Mouse (Mus musculus) midbrain, embryonic 11.5 days (tissue): ENCODE results near the gene Rpl34. TPM values are rescaled to one million over a fixed set of nuclear protein-coding genes. Genes with fewer than 3 reads are reported as not detected.

Source experiments
- ATAC-seq: fragments of 200-750 bp; cut with Nextera tagmentation; 2 replicates; pipeline ENCODE4 v1.8.0; 2017; ENCODE audit warnings: moderate TSS enrichment, moderate library complexity; ENCODE audit not compliant: low FRiP score
- DNase-seq: peaks from one replicate; pipeline ENCODE4 v3.0.0; 2015; ENCODE audit warnings: low spot score; ENCODE audit errors: missing footprints
- H3K27ac ChIP-seq: fragments of 300-500 bp; sonication (generic); 2 replicates; pipeline ENCODE4 v1.5.1; 2014; ENCODE audit warnings: low read depth, low read length
- H3K27me3 ChIP-seq: fragments of 300-500 bp; sonication (generic); 2 replicates; pipeline ENCODE4 v1.6.1; 2014; ENCODE audit warnings: mild to moderate bottlenecking, low read length, moderate library complexity, mixed read lengths; ENCODE audit not compliant: control insufficient read depth, insufficient read depth
- H3K36me3 ChIP-seq: fragments of 300-500 bp; sonication (generic); 2 replicates; pipeline ENCODE4 v1.6.1; 2014; ENCODE audit warnings: mild to moderate bottlenecking, low read length, moderate library complexity, mixed read lengths; ENCODE audit not compliant: control insufficient read depth, insufficient read depth
- H3K4me1 ChIP-seq: fragments of 300-500 bp; sonication (generic); 2 replicates; pipeline ENCODE4 v1.6.1; 2014; ENCODE audit warnings: low read length; ENCODE audit not compliant: control insufficient read depth, insufficient read depth
- H3K4me2 ChIP-seq: fragments of 300-500 bp; sonication (generic); 2 replicates; pipeline ENCODE4 v1.6.1; 2014; ENCODE audit warnings: mild to moderate bottlenecking, moderate library complexity
- H3K4me3 ChIP-seq: fragments of 300-500 bp; sonication (generic); 2 replicates; pipeline ENCODE4 v1.5.1; 2014; ENCODE audit warnings: low read depth, low read length
- H3K9ac ChIP-seq: fragments of 300-500 bp; sonication (generic); 2 replicates; pipeline ENCODE4 v1.6.1; 2014; ENCODE audit warnings: low read length
- H3K9me3 ChIP-seq: fragments of 300-500 bp; sonication (generic); 2 replicates; pipeline ENCODE4 v1.6.1; 2016; ENCODE audit warnings: low read length; ENCODE audit not compliant: control insufficient read depth
- WGBS: fragments of 180-500 bp; shearing (Covaris S2); extraction: QIAGEN DNeasy Blood & Tissue Kit; methylation state at CpG from one replicate; pipeline ENCODE4 v1.1.7; 2014; 5-methylcytosine and 5-hydroxymethylcytosine counted together
- polyA plus RNA-seq: library from polyadenylated mRNA; unstranded; fragments of >200 nt; fragmentation: Nextera tagmentation; extraction: Ambion mirVana; gene quantifications from 2 replicates; pipeline ENCODE4 v1.2.1, GENCODE M21; 2014

Gene Rpl34
- polyA plus RNA-seq, 1 experiment from 2014 or later = 740 TPM

GRCm38 (mm10) chr3:130718871-130719270, 11.3 kb downstream of the Rpl34 start:
- Histone ChIP-seq H3K27me3 (no peaks in the 10 kb centered on the region), H3K4me2 (no peak overlapping the region), H3K4me3 (no peak overlapping the region), H3K9ac (no peak overlapping the region), H3K4me1 (no peaks in the 10 kb centered on the region), H3K27ac (no peak overlapping the region), H3K36me3 (no peaks in the 10 kb centered on the region), H3K9me3 (no peaks in the 10 kb centered on the region)
- peak; percentile 33 for DNase-seq
- ATAC-seq = no peak
- WGBS = 87% methylated on average over 4 of the region's 4 CpGs

- H3K4me2 ChIP-seq = no peak overlapping the region
- H3K9ac ChIP-seq = no peak overlapping the region
- no peak overlapping the region for H3K27ac ChIP-seq
- H3K4me3 ChIP-seq = no peak overlapping the region
- DNase-seq = peak; percentile 54
- no peaks in the 10 kb centered on the region for H3K27me3 ChIP-seq
- ATAC-seq = no peak
- WGBS = 89% methylated on average over 7 of the region's 7 CpGs
- no peaks in the 10 kb centered on the region for H3K4me1 ChIP-seq
- no peaks in the 10 kb centered on the region for H3K9me3 ChIP-seq
- H3K36me3 ChIP-seq = no peaks in the 10 kb centered on the region
Observed at GRCm38 (mm10) chr3:130716555-130716954, 13.6 kb downstream of the Rpl34 start.

DNA sequence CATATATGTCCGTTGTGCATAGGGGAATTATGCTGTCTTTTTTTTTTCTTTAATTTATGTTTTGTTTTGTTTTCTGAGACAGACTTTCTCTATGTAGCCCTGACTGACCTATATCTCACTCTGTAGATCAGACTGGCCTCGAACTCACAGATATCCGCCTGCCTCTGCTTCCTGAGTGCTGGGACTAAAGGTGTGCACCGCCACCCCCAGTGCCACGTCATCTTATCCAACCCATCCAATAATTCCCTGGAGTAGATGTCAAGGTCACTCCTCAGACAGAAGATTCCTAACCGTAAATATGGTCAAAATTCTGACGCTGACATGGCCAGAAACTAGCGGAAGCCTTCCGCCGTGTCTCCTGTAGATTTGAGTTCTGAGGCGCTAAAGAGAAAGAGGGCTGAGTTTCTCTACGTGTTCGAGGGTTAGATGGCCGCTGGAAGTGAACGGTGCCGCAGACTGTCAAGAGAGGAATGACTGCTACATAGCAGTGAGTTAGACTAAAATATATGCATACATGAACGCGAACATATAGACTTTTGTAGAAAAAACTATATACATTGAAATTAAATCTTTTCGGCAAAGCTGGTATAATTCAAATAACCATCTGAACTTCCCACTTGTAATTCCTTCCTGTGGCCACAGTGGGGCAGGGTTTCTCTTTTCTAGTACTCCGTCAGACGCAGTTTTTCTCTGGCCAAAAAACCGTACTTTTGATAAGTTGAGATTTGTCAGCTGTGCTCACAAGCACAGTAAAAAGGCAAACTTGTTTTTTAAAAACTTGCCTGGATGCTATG, 15.2 kb downstream of the Rpl34 start:
- ATAC-seq = 0 out of 2 replicates have a peak, but pooled peaks have one; percentile 56
- peak; percentile 94 for DNase-seq
- H3K27me3 ChIP-seq = no peaks in the 10 kb centered on the region
- H3K36me3 ChIP-seq = no peaks in the 10 kb centered on the region
- 0 out of 2 replicates have a peak overlapping the region, but pooled peaks have one; percentile 38 for H3K9ac ChIP-seq
- peak overlapping the region; percentile 41 for H3K4me2 ChIP-seq
- no peaks in the 10 kb centered on the region for H3K4me1 ChIP-seq
- H3K9me3 ChIP-seq = no peaks in the 10 kb centered on the region
- 22% methylated on average over 22 of the region's 22 CpGs for WGBS
- peak overlapping the region; percentile 17 for H3K4me3 ChIP-seq
- no peak overlapping the region for H3K27ac ChIP-seq

DNA sequence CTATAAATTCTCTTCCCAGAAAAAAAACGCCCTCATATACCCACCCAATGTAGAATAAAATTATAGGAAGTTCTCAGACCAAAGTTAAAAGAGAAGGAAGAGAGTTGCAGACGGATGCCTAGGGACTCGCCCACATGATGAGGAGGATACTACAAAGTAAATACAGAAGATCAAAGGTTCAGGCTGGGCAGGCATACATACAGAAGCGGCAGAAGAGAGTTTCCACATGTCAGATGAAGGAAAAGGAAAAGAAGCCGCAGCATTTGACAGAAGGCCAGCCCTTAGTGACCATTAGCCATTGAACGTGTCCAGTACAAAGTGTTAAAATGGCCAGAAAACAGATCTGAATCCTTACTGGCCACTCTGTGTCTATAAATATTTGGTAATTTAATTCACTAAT, 17.3 kb downstream of the Rpl34 start:
- H3K27me3 ChIP-seq = no peaks in the 10 kb centered on the region
- H3K4me3 ChIP-seq = no peak overlapping the region
- no peaks in the 10 kb centered on the region for H3K9me3 ChIP-seq
- H3K27ac ChIP-seq = no peak overlapping the region
- WGBS = 64% methylated on average over 6 of the region's 6 CpGs
- ATAC-seq = no peak
- H3K36me3 ChIP-seq = no peaks in the 10 kb centered on the region
- peaks cover 7% of the 10 kb centered on the region for H3K4me1 ChIP-seq
- H3K4me2 ChIP-seq = no peak overlapping the region
- no peak overlapping the region for H3K9ac ChIP-seq
- DNase-seq = peak; percentile 66

DNA sequence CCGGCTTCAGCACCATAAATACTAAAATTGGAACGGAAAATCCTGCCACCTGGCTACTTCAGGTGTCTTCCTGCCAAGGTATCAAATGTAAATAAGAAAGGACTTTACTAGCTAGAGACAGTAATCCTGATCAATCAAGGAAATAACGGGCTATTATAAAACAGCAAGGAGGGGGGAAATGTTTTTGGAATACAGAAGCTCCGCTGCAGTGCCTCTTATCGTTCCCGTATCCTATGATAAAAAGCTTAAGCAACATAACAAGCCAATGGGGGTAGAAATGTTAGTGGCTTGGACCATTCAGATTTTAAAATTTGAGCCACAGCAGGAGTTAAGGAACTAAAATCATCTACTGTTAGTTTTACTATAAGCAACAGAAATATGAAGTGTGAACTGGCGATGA, 20.1 kb downstream of the Rpl34 start:
- Histone ChIP-seq H3K27ac (no peak overlapping the region), H3K4me2 (peak overlapping the region; percentile 80), H3K4me3 (peak overlapping the region; percentile 85), H3K9ac (0 out of 2 replicates have a peak overlapping the region, but pooled peaks have one; percentile 15), H3K27me3 (no peaks in the 10 kb centered on the region), H3K36me3 (no peaks in the 10 kb centered on the region), H3K9me3 (no peaks in the 10 kb centered on the region), H3K4me1 (peaks cover 14% of the 10 kb centered on the region)
- ATAC-seq (no peak), DNase-seq (no peak)
- WGBS = 58% methylated on average over 7 of the region's 7 CpGs

DNA sequence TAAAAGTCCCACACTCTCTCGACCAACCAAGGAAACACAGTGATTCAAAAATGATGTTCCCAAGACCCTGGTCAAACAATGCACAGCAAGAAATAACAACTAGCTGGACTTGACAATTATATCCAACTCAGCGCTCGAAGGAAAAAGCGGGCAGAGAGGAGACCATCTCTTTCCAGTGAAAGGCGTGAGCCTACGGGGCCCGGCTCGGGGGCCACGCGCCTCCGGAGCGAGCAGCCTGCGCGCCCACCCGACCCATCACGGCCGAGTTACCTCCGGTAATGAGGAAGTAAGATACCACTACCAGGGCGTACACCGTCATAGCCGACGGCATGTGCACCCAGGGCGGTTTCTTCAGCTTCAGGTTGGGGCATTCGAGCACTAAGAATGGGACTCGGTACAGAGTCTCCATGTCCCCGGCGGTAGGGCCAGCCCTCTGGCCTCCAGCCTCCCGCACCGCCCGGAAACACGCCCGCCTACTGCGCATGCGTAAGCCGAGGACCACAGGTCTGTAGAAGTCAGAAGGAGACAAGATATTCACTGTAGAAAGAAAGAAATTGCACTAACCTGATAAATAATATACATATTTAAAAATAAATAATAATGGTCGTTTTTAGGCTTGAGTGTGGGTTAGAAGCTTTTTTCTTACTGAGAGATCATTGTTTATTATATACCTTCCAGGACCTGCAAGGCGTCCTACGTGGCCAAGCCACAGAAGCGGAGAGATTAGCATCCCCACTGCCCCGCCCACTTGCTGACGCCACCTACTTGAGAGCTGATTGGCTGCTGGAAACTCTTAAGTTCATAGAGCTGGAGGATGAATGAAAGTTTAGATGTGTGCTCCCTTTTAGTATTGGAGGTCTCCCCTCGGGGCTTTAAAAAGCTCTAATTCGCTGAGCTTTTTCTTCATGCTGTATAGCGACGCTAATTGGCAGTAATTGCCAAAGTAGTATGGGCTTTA, 21.0 kb downstream of the Rpl34 start, which contains the start of gene Ostc:
TSS of gene Ostc (minus strand) at position 478 of the 958 bp plus-strand sequence.
- Histone ChIP-seq H3K4me1 (peaks cover 14% of the 10 kb centered on the region), H3K9me3 (no peaks in the 10 kb centered on the region), H3K27me3 (no peaks in the 10 kb centered on the region), H3K4me3 (peak within 1 kb of the TSS; percentile 85), H3K27ac (peak within 1 kb of the TSS; percentile 52), H3K36me3 (no peaks in the 10 kb centered on the region), H3K4me2 (peak within 1 kb of the TSS; percentile 80), H3K9ac (peak within 1 kb of the TSS; percentile 90)
- DNase-seq (peak; percentile 100), ATAC-seq (peak; percentile 97)
- under 1% methylated on average over 45 of the region's 45 CpGs for WGBS

- H3K4me1 ChIP-seq = peaks cover 14% of the 10 kb centered on the region
- ATAC-seq (no peak), DNase-seq (peak; percentile 88)
- H3K9me3 ChIP-seq = no peaks in the 10 kb centered on the region
- peak overlapping the region; percentile 52; the same call in 1 of the 2 replicates for H3K27ac ChIP-seq
- peak overlapping the region; percentile 90 for H3K9ac ChIP-seq
- WGBS = 6% methylated on average over 5 of the region's 5 CpGs
- peak overlapping the region; percentile 85 for H3K4me3 ChIP-seq
- no peaks in the 10 kb centered on the region for H3K36me3 ChIP-seq
- peak overlapping the region; percentile 80 for H3K4me2 ChIP-seq
- no peaks in the 10 kb centered on the region for H3K27me3 ChIP-seq
Observed at GRCm38 (mm10) chr3:130708529-130708928, 21.7 kb downstream of the Rpl34 start.

DNA sequence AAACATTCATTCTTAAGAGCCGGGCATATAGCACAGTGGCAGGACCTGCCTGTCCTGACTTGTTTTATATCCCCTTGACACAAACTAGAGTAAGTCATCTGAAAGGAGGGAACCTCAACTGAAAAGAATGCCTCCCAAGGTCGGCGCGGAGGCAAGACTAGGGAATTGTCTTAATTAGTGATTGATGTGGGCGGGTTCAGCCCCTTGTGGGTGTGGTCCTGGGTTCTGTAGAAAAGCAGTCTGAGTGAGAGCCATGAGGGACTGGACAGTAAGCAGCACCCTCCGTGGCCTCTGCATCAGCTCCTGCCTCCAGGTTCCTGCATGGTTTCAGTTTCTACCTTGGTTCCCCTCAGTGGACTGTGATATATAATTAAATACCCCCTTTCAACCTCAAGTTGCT, 27.9 kb downstream of the Rpl34 start:
- DNase-seq (peak; percentile 31), ATAC-seq (no peak)
- Histone ChIP-seq H3K4me1 (peaks cover 2% of the 10 kb centered on the region; the same call in 1 of the 2 replicates), H3K27ac (no peak overlapping the region), H3K4me2 (no peak overlapping the region), H3K9me3 (no peaks in the 10 kb centered on the region), H3K36me3 (peaks cover 12% of the 10 kb centered on the region), H3K4me3 (no peak overlapping the region), H3K27me3 (no peaks in the 10 kb centered on the region), H3K9ac (no peak overlapping the region)
- 87% methylated on average over 6 of the region's 6 CpGs for WGBS
